ENCODE assay signal across 12 mouse cellular contexts in the genomic region with DNA sequence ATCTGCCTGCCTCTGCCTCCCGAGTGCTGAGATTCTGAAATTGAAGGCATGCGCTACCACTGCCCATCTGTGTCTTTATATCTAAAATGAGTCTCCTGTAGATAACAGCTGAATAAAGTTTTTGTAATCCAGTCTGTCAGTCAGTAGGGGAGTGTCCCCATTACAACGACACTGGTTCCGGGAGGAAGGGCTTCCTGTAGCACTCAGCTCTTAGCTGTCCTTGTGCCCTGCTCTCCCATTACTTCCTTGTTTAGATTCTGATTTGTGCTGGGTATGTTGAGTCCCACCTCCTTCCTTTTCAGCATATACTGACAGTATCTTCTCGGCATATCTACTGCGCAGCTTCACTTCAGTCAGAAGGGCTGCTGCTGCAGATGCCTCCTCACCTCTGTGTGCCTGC.
"Had no signal": no experiment of that assay in that cellular context is flagged by ENCODE, and none has a peak within 500 bp of the region (broad histone marks: within the 10 kb centered on the region; RNA-seq: fewer than 3 reads in every experiment).

No protein-coding gene starts in this region.

- H3K9me3 ChIP-seq: kidney, embryonic 15.5 days; limb, embryonic 15.5 days; liver, embryonic 15.5 days; lung, embryonic 15.5 days; midbrain, embryonic 12.5 days had no signal

- H3K4me2 ChIP-seq: kidney, embryonic 15.5 days; limb, embryonic 15.5 days; liver, embryonic 15.5 days; lung, embryonic 15.5 days; midbrain, embryonic 12.5 days had no signal

- DNase-seq: kidney, adult 2 months; kidney, postnatal 14 days; right cerebral cortex, postnatal 14 days; thymus, adult 18-20 months; thymus, postnatal 25 days had no signal

- H3K4me3 ChIP-seq: kidney, embryonic 15.5 days; limb, embryonic 15.5 days; liver, embryonic 15.5 days; lung, embryonic 15.5 days; midbrain, embryonic 12.5 days had no signal

- H3K9ac ChIP-seq: kidney, embryonic 15.5 days; limb, embryonic 15.5 days; liver, embryonic 15.5 days; lung, embryonic 15.5 days; midbrain, embryonic 12.5 days had no signal

- H3K4me1 ChIP-seq: kidney, embryonic 15.5 days; limb, embryonic 15.5 days; liver, embryonic 15.5 days; lung, embryonic 15.5 days; midbrain, embryonic 12.5 days had no signal

- H3K27ac ChIP-seq: kidney, embryonic 15.5 days; limb, embryonic 15.5 days; liver, embryonic 15.5 days; lung, embryonic 15.5 days; midbrain, embryonic 12.5 days had no signal

- ATAC-seq: intestine, embryonic 16.5 days; midbrain, embryonic 16.5 days had no signal

- H3K27me3 ChIP-seq: kidney, embryonic 15.5 days; limb, embryonic 15.5 days; liver, embryonic 15.5 days; lung, embryonic 15.5 days; midbrain, embryonic 12.5 days had no signal
